Mouse (Mus musculus): Measurements from ENCODE around the gene Tmem126b. TPM values are rescaled to one million over a fixed set of nuclear protein-coding genes. Genes with fewer than 3 reads are reported as not detected.

The Tmem126b gene
- 34.8 TPM for polyA plus RNA-seq (2017; shearing (Covaris generic))

GRCm38 (mm10) chr7:90475793-90476312 is at the start of gene Tmem126b:
Tmem126b (minus strand) TSS chr7:90476001.

GRCm38 (mm10) chr7:90476313-90477245 is 778 bp upstream of the Tmem126b start, which contains the start of gene Dlg2:
Dlg2 (plus strand) TSS chr7:90476672.

GRCm38 (mm10) chr7:90456845-90457468 is 18.8 kb downstream of the Tmem126b start, which contains the start of gene Tmem126a:
Tmem126a (minus strand) TSS chr7:90457229.

GRCm38 (mm10) chr7:90442518-90443080 is 33.2 kb downstream of the Tmem126b start, which contains the start of gene Crebzf:
Crebzf (plus strand) TSS chr7:90442729.

GRCm38 (mm10) chr7:90426020-90427001 is 49.5 kb downstream of the Tmem126b start, which contains the start of gene Ccdc89:
Ccdc89 (plus strand) TSS chr7:90426577.

Other genes with a start within 250 kb of the Tmem126b start
- not detected for gene Ccdc83, start 210.2 kb downstream of the Tmem126b start, polyA plus RNA-seq (2017; shearing (Covaris generic))
- gene Sytl2, start 173.7 kb downstream of the Tmem126b start, polyA plus RNA-seq (2017; shearing (Covaris generic)): 84.5 TPM
- not detected for gene Ccdc89, start 49.4 kb downstream of the Tmem126b start, polyA plus RNA-seq (2017; shearing (Covaris generic))
- gene Crebzf, start 33.3 kb downstream of the Tmem126b start, polyA plus RNA-seq (2017; shearing (Covaris generic)): 172 TPM
- 70.5 TPM for gene Tmem126a, start 18.8 kb downstream of the Tmem126b start, polyA plus RNA-seq (2017; shearing (Covaris generic))
- gene Dlg2, start 671 bp upstream of the Tmem126b start, polyA plus RNA-seq (2017; shearing (Covaris generic)): 0.18 TPM

Measured in CD4-positive, CD25-positive, alpha-beta regulatory T cell (primary cell).